Mouse (Mus musculus) gastrocnemius, postnatal 14 days (tissue): Measurements from ENCODE around the gene Dusp1. TPM values are rescaled to one million over a fixed set of nuclear protein-coding genes. Genes with fewer than 3 reads are reported as not detected.

ENCODE experiments used
- DNase-seq: peaks from one replicate; pipeline ENCODE4 v3.0.0; 2021; ENCODE audit warnings: mixed read lengths
- intact Hi-C: fragments of 180-260 bp; cut with DNase I; formaldehyde crosslinking; loops from one replicate; pipeline ENCODE4 v1.15.1; 2025; ENCODE audit warnings: low total_unique reads
- total RNA-seq, 2 experiments: library from RNA; stranded (reverse); gene quantifications; 2 replicates each; pipeline ENCODE4 v1.2.3; 2021

Dusp1 gene
- total RNA-seq, 2 experiments from 2014 or later: 30.8 to 77.9 TPM

- intact Hi-C loops: no loop called here
- peak; percentile 81 for DNase-seq
Measured at GRCm38 (mm10) chr17:26488711-26489403, 73.1 kb downstream of the Dusp1 start.

DNA sequence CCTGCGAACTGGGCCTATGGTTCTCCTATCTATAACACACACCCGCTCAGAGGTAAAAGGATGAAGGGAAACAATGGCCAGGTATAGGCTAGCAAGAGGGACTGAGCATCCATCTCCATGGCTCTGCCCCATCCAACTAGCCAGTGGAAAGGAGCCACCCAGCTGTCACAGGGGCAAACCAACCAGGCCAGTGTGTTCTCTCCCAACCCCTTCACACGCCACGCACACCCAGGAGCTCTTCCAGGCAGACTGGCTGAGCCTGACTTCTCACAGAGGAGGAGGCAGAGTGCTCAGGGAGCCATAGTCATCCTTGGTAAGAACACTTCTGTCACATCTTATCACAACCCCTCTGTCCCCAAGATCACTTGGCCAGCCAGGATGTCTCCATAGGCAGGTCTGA is 74.0 kb downstream of the Dusp1 start:
- intact Hi-C loops: no loop called here
- no peak for DNase-seq

DNA sequence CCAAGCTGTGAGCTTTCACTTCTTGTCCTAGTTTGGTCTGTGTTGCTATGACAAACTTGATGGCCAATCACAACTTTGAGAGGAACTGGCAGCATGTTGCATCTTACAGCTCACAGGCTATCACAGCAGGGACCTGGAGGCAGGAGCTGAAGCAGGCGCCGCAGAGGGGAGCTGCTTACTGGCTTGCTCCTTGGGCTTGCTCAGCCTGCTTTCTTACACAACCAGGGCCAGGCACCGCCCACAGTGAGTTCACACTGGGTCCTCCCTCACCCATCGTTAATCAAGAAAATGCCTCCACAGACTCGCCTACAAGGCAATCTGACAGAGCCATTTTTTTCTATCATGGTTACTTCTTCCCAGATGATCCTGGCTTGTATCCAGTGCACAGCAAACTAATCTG is 74.7 kb downstream of the Dusp1 start:
- intact Hi-C loops: no loop called here
- peak; percentile 62 for DNase-seq

DNA sequence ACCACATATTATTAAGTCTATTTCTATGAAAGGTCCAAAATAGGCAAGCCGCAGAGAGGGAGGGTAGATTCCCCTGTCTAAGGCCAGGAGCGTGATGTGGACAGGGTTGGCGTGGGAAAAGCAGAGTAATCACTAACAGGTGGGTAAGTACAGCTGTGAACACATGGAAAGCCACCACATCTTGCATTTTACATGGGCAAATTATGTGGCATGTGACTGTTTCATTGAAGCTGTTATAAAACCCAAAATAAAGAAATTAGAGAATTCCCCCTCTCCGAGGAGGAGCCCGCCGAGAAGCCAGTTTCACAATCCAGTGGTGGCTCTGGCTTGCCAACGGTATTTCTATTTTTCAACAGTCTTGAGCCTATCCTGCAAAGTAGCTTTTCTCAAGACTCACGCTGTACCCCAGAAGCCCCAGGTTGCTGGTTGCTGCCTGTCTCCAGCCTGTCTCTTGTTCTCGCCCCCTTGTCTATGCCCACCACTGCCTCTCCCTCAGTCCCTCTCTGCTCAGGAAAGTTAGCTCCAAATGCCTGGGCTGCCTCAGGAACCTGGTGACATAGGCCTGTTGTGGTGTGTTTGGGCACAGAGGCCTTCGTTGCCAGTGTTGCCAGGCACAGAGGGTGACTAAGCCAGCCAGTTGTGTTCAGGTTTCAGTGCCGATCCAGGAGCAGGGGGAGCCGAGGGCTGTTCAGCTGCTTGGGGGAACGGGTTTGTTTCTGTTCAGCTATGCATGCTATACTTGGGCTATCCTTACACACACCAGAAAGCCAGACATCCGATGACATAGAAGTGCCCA is 77.1 kb downstream of the Dusp1 start:
- intact Hi-C loops: no loop called here

DNA sequence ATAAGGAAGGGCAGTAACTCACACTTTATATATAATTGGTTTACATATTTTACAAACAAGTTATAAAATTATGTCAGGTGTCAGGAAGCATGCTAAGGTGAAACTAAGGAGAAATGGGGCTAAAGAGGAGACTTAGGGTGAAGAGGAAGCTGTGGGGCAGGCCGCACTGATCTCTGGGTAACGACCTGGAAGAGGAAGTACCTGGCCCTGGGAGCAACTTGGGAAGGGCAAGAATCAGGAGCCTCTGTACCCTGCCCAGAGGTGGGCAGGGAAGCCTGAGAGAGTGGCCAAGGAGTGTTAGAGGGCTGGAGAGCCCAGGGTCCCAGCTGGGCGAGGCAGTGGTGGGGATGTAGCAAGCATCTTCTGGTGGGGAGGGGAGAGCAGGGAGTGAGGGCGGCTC is 81.0 kb downstream of the Dusp1 start:
- intact Hi-C loops: no loop called here
- DNase-seq: no peak

More for the DNA sequence above, 77.1 kb downstream of the Dusp1 start:
- DNase-seq: peak; percentile 57

DNA sequence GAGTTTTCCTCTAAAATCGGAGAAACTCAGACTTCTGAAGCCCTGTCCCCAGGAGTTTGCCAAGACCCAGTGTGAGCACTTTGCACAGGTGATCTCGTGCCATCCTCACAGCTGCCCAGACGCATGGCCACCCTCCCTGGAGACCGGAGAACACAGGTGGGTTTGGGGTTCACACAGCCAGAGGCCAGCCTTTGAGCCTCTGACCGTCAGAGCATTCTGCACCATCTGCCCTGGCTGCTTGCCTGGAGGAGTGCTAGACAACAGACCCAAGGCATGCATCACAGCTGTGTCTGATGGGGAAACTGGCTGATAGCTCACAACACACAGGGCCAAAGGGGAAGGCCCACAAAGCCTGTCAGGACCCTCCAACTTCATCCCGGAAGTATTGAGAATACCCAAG is 82.3 kb downstream of the Dusp1 start:
- peak; percentile 73 for DNase-seq
- intact Hi-C loops: no loop called here

DNA sequence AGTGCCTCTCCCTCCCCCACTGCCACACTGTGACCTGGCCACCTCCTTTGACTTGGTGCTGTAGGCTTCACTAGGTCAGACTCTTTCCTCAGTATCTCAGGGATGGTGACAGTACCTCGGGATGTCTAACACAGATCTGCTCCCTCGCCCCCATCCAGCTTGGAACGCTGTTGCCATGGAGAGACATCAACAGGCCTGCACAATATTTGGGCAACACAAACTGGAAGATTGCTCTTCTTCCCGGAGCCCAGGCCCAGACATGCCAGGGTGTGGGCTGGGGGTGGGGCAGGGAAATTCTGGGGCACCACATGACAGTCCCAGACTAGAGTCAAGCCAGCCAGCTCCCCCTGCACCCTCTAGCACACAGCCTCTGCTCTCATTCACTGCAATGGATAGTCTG is 83.3 kb downstream of the Dusp1 start:
- intact Hi-C loops: no loop called here
- DNase-seq: no peak

- no peak for DNase-seq
- intact Hi-C loops: no loop called here
Measured at GRCm38 (mm10) chr17:26476871-26477270, 85.1 kb downstream of the Dusp1 start.

GRCm38 (mm10) chr17:26468102-26468894 is 93.6 kb downstream of the Dusp1 start:
- DNase-seq: no peak
- intact Hi-C loops: loop anchor here (5.0 kb wide), 1 partner anchor 39 kb away; no protein-coding TSS in a partner anchor

- DNase-seq: no peak
- intact Hi-C loops: loop anchor here (5.0 kb wide), 1 partner anchor 40 kb away; no protein-coding TSS in a partner anchor
Measured at GRCm38 (mm10) chr17:26467619-26468018, 94.3 kb downstream of the Dusp1 start.

GRCm38 (mm10) chr17:26466741-26467150 is 95.2 kb downstream of the Dusp1 start:
- intact Hi-C loops: loop anchor here (5.0 kb wide), 1 partner anchor 41 kb away; no protein-coding TSS in a partner anchor
- DNase-seq: peak; percentile 80

GRCm38 (mm10) chr17:26464972-26465371 is 97.0 kb downstream of the Dusp1 start:
- intact Hi-C loops: loop anchor here (2.0 to 5.0 kb wide), 2 partner anchors 42 to 176 kb away; no protein-coding TSS in a partner anchor
- no peak for DNase-seq

GRCm38 (mm10) chr17:26464481-26464880 is 97.4 kb downstream of the Dusp1 start:
- intact Hi-C loops: loop anchor here (2.0 kb wide), 1 partner anchor 176 kb away; no protein-coding TSS in a partner anchor
- DNase-seq: no peak

- intact Hi-C loops: loop anchor here (2.0 kb wide), 1 partner anchor 177 kb away; no protein-coding TSS in a partner anchor
Measured at GRCm38 (mm10) chr17:26463984-26464383, 97.9 kb downstream of the Dusp1 start.

DNA sequence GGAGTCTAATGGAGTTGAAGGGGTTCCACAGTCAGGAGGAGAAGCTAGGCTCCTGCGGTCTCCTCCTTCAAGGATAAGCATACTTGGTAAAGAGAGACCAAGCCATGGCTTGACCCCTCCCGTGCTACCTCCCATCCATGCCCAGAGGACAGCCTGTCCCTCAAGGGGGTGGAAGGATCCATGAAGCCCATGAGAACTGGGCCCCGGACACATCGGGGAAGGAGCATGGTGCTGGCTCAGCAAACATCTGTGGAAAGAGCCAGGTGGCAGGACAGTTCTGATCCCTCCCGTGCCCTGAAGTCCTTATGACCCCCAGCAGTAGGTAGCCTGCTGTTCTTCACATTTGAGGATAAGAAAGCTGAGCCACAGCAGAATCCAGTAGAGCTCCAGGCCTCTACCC is 98.5 kb downstream of the Dusp1 start:
- intact Hi-C loops: no loop called here
- DNase-seq: no peak

More at GRCm38 (mm10) chr17:26463984-26464383, 97.9 kb downstream of the Dusp1 start:
- no peak for DNase-seq

- intact Hi-C loops: no loop called here
- peak; percentile 79 for DNase-seq
Measured at GRCm38 (mm10) chr17:26462634-26463170, 99.2 kb downstream of the Dusp1 start.

GRCm38 (mm10) chr17:26458049-26458448 is 103.9 kb downstream of the Dusp1 start:
- DNase-seq: no peak
- intact Hi-C loops: loop anchor here (10.0 kb wide), 1 partner anchor 437 kb away; no protein-coding TSS in a partner anchor

DNA sequence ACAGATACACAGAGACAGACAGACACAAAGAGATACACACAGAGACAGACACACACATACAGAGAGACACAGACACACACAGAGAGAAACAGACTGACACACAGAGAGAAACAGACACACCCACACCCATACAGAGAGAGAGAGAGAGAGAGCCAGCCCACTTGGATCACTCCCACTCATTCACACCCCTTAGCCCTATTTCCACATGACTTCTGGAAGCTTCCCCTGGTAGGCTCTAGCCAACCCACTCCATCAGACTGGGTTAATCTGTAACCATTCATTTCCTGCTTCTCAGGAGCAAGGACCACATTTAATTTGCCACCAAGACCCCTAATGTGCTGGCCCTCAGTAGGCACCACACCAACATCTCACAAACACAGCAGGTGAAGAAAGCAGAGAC is 104.4 kb downstream of the Dusp1 start:
- DNase-seq: no peak
- intact Hi-C loops: loop anchor here (10.0 kb wide), 1 partner anchor 437 kb away; no protein-coding TSS in a partner anchor
